Mouse (Mus musculus) forebrain, postnatal 0 days (tissue): ENCODE measurements around the gene Ncor2. TPM values are rescaled to one million over a fixed set of nuclear protein-coding genes. Genes with fewer than 3 reads are reported as not detected.

Source experiments
- ATAC-seq: fragments of 200-750 bp; cut with Nextera tagmentation; 2 replicates; pipeline ENCODE4 v1.8.0; 2017; ENCODE audit warnings: mild to moderate bottlenecking, moderate library complexity
- DNase-seq: peaks from one replicate; pipeline ENCODE4 v3.0.0-alpha.2; 2015
- H3K27ac ChIP-seq: fragments of 300-500 bp; sonication (generic); 2 replicates; pipeline ENCODE4 v1.5.1; 2014; ENCODE audit warnings: low read depth, mild to moderate bottlenecking, antibody characterized with exemption, low read length, moderate library complexity, mixed read lengths
- H3K27me3 ChIP-seq: fragments of 300-500 bp; sonication (generic); 2 replicates; pipeline ENCODE4 v1.6.1; 2014; ENCODE audit warnings: mild to moderate bottlenecking, low read length, mixed read lengths; ENCODE audit not compliant: insufficient read depth
- H3K36me3 ChIP-seq: fragments of 300-500 bp; sonication (generic); 2 replicates; pipeline ENCODE4 v1.6.1; 2014; ENCODE audit warnings: mild to moderate bottlenecking, moderate library complexity; ENCODE audit not compliant: insufficient read depth
- H3K4me1 ChIP-seq: fragments of 300-500 bp; sonication (generic); 2 replicates; pipeline ENCODE4 v1.6.1; 2014; ENCODE audit warnings: antibody characterized with exemption; ENCODE audit not compliant: insufficient read depth
- H3K4me2 ChIP-seq: fragments of 300-500 bp; sonication (generic); 2 replicates; pipeline ENCODE4 v1.6.1; 2014; ENCODE audit warnings: low read depth, mild to moderate bottlenecking, moderate library complexity
- H3K4me3 ChIP-seq: fragments of 300-500 bp; sonication (generic); 2 replicates; pipeline ENCODE4 v1.5.1; 2014; ENCODE audit warnings: low read depth, low read length, mixed read lengths
- H3K9ac ChIP-seq: fragments of 300-500 bp; sonication (generic); 2 replicates; pipeline ENCODE4 v1.6.1; 2014; ENCODE audit warnings: mild to moderate bottlenecking
- H3K9me3 ChIP-seq: fragments of 300-500 bp; sonication (generic); 2 replicates; pipeline ENCODE4 v1.6.1; 2016; ENCODE audit warnings: low read length
- CTCF ChIP-seq: sonication (generic); IDR thresholded peaks from 2 replicates; pipeline ENCODE4 v1.5.1; 2016; ENCODE audit warnings: antibody characterized with exemption, control low read depth, low read depth
- whole genome bisulfite sequencing: fragments of 180-500 bp; shearing (Covaris S2); extraction: QIAGEN DNeasy Blood & Tissue Kit; methylation state at CpG from one replicate; pipeline ENCODE4 v1.1.7; 2014; 5-methylcytosine and 5-hydroxymethylcytosine counted together
- polyA plus RNA-seq: library from polyadenylated mRNA; unstranded; fragments of >200 nt; fragmentation: Nextera tagmentation; extraction: Ambion mirVana; gene quantifications from 2 replicates; pipeline ENCODE4 v1.2.1, GENCODE M21; 2015
- total RNA-seq: library from RNA; depleted of rRNA; stranded (reverse); fragments of >200 nt; gene quantifications from 2 replicates; pipeline ENCODE4 v1.2.3, GENCODE M21; 2014

The Ncor2 gene
- total and polyA plus RNA-seq, 2 experiments from 2014 or later: 12.7 to 16.8 TPM

DNA sequence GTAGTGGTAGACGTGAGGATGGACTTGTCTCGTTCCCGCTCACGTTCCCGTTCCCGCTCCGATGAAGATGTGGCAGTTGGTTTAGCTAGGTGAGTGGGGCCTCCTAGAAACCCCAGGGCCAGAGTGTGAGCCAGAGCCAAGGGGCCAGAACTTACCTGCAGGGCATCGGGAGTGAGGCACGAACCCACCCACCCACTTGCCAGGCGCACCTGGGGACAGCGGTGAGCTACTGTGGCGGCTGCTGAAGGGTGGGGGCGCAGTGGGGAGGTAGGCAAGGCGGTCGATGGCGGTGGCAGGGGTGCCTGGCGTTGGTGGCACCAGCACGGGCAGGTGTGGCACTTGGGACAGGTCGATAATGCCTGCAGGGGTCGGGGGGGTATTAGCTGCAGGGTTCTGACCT is 150.1 kb downstream of the Ncor2 start:
- ATAC-seq: no peak
- TF ChIP-seq CTCF: no peak
- 98% methylated on average over 20 of the region's 20 CpGs for WGBS

DNA sequence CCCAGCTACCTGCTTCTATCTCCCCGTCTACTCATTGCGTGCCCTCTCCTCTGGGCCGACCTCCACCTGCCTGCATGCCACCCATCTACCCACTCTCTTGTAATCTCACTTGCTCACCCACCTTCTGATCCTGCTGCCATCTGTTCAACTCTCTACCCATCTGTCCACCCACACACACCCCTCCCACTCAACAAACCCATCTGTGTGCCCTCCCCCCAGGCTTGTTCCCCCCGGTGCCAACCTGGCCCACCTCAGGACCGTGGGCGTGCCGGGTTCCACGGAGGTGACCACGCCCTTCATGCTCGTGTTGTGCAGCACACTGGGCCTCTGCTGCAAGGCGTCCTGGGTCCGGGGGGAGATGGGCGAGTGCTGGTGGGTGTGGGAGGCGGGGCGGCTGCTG is 150.6 kb downstream of the Ncor2 start:
- no peak overlapping the region for H3K9ac ChIP-seq
- H3K27me3 ChIP-seq: no peaks in the 10 kb centered on the region
- WGBS: 85% methylated on average over 15 of the region's 15 CpGs
- TF ChIP-seq CTCF: no peak
- H3K4me2 ChIP-seq: no peak overlapping the region
- no peaks in the 10 kb centered on the region for H3K9me3 ChIP-seq
- peaks cover 93% of the 10 kb centered on the region for H3K36me3 ChIP-seq
- H3K4me3 ChIP-seq: no peak overlapping the region
- ATAC-seq: no peak
- no peak overlapping the region for H3K27ac ChIP-seq
- DNase-seq: no peak
- no peaks in the 10 kb centered on the region for H3K4me1 ChIP-seq

More for the DNA sequence above, 150.1 kb downstream of the Ncor2 start:
- Histone ChIP-seq H3K4me2 (no peak overlapping the region), H3K9ac (no peak overlapping the region), H3K4me1 (no peaks in the 10 kb centered on the region), H3K4me3 (no peak overlapping the region), H3K27me3 (no peaks in the 10 kb centered on the region), H3K9me3 (no peaks in the 10 kb centered on the region), H3K36me3 (peaks cover 92% of the 10 kb centered on the region), H3K27ac (no peak overlapping the region)
- no peak for DNase-seq

DNA sequence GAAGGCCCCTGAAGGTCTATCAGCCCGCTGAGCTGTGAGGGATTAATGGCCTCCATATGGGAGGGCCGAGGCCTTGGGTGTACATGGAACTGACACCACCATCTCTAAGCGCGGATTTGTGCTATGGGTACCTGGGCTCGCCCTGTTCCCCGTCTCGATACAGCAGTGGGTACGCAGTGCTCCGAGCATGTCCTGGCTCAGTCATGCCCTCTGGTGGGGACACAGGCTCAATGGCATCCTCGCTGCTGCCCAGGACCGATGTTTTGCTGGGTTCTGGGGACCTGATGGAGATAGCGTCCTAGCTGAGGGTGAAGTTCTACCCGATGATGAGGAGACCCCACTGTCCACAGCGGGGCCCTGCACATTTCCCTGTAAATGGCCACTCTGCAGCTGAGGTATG is 155.0 kb downstream of the Ncor2 start:
- Histone ChIP-seq H3K9me3 (no peaks in the 10 kb centered on the region), H3K4me1 (no peaks in the 10 kb centered on the region), H3K27me3 (no peaks in the 10 kb centered on the region), H3K27ac (no peak overlapping the region), H3K4me3 (no peak overlapping the region), H3K9ac (no peak overlapping the region), H3K4me2 (no peak overlapping the region), H3K36me3 (peaks cover 80% of the 10 kb centered on the region)
- WGBS: 77% methylated on average over 14 of the region's 14 CpGs
- TF ChIP-seq CTCF: peak; percentile 81
- ATAC-seq: peak; percentile 39; the same call in 1 of the 2 replicates
- peak; percentile 65 for DNase-seq

DNA sequence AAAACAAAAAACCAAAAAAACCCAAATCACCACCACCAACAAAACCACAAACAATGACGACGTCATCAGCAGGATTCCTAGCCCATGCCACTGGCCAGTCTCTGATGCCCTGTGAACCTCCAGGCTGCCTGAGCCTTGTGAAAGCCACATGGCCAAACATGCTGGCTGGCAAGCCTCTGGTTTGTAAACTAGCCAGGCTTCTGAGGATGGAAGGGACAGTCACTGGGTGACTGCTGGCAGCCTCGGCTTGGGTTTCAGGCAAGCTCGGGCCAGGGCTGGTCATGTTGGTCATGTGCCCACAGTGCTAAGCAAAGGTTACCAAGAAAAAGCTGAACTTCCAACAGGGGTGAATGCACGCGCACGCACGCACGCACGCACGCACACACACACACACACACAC is 157.7 kb downstream of the Ncor2 start:
- no peak overlapping the region for H3K27ac ChIP-seq
- peaks cover 81% of the 10 kb centered on the region for H3K36me3 ChIP-seq
- no peak overlapping the region for H3K9ac ChIP-seq

DNA sequence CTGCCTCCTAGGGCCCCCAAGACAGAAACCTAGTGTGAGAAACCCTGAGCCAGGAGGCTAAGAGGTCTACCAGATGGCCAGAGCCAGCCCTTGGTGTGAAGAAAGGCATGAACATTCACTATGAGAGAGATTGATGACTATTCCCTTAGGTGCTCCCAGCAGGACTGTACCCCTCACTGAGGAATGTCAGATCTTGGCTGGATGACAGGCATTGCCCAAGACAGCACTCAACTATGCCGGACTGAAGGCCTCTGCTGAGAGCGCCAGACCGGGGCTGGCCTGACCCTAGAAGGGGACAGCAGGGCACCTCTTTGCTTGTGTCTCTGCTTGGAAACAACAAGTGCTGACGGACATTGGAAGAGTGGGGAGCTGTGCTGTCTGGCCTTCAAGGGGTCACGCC is 159.9 kb downstream of the Ncor2 start:
- ATAC-seq (no peak), DNase-seq (no peak)
- H3K4me2 ChIP-seq: no peak overlapping the region
- TF ChIP-seq CTCF: no peak
- H3K36me3 ChIP-seq: peaks cover 65% of the 10 kb centered on the region
- H3K9ac ChIP-seq: no peak overlapping the region
- H3K27me3 ChIP-seq: no peaks in the 10 kb centered on the region
- no peak overlapping the region for H3K4me3 ChIP-seq
- WGBS: 83% methylated on average over 5 of the region's 5 CpGs
- H3K4me1 ChIP-seq: no peaks in the 10 kb centered on the region
- no peaks in the 10 kb centered on the region for H3K9me3 ChIP-seq
- H3K27ac ChIP-seq: no peak overlapping the region

More for the DNA sequence above, 157.7 kb downstream of the Ncor2 start:
- DNase-seq (no peak), ATAC-seq (peak; percentile 36)
- no peak for TF ChIP-seq CTCF
- no peak overlapping the region for H3K4me2 ChIP-seq
- H3K27me3 ChIP-seq: no peaks in the 10 kb centered on the region
- WGBS: 73% methylated on average over 11 of the region's 11 CpGs
- H3K4me1 ChIP-seq: no peaks in the 10 kb centered on the region
- no peak overlapping the region for H3K4me3 ChIP-seq
- no peaks in the 10 kb centered on the region for H3K9me3 ChIP-seq

DNA sequence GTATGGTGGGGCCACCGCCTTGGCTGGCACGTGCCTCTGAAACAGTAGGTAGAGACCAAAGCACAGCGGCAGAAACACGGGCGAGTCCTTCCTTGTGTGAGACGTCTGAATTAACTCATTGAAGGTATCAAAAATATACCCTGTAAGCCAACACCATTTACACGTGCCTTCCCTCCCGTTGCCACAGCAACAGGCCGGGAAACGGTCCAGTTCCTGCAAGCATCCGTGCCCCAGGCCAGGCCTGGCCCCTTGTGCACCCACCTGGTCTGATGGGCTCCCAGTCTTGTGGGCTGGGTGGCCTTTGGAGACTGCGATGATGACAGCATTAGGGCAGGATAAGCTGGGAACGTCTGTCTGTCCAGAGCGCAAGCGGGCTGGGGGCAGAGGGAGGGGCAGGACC is 161.7 kb downstream of the Ncor2 start:
- 43% methylated on average over 15 of the region's 15 CpGs for WGBS
- Histone ChIP-seq H3K4me3 (no peak overlapping the region), H3K4me1 (peaks cover 3% of the 10 kb centered on the region; the same call in 1 of the 2 replicates), H3K36me3 (peaks cover 51% of the 10 kb centered on the region), H3K9me3 (no peaks in the 10 kb centered on the region), H3K27ac (no peak overlapping the region), H3K4me2 (no peak overlapping the region), H3K27me3 (no peaks in the 10 kb centered on the region), H3K9ac (no peak overlapping the region)
- TF ChIP-seq CTCF: no peak
- DNase-seq: peak; percentile 57
- peak; percentile 27; the same call in 1 of the 2 replicates for ATAC-seq

DNA sequence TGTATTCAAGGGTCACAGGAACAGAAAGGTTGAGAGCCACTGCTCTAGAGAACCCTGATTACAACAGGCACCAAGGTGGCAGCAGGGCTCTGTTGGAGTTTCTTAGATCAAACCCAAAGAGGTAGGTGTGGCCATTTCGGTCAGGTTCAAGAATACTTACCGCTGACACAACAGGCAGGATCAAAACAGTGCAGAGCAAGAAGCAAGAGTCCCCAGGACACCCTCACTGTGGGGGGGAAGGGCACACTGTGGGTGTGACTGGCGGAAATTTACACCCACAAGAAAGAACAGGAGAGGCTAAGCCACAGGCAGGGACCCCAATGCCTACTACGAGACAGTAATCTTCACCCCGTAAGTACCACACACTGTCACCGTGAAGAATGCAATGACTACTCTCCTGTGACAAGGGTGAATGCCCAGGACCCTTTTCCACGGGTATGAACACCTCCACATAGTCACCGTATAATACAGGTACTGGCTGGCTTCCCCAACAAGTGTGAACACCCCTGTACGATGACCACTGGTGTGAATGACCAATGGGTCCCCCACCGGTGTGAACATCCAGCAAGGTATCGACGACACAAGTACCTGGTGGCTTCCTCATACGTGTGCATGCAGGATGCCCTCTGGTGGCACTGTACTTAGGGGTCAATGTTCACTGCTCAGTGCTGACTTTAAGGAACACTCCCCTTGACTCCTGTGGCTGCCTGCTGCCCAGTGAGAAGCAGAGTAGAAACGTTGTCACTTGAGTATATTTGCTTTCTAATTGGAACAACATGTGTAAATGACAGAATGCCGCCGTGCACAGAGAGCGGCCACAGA is 162.4 kb downstream of the Ncor2 start:
- Histone ChIP-seq H3K4me3 (no peak overlapping the region), H3K9ac (no peak overlapping the region), H3K36me3 (peaks cover 45% of the 10 kb centered on the region), H3K4me2 (no peak overlapping the region), H3K4me1 (peaks cover 3% of the 10 kb centered on the region; the same call in 1 of the 2 replicates), H3K27ac (no peak overlapping the region), H3K27me3 (no peaks in the 10 kb centered on the region), H3K9me3 (no peaks in the 10 kb centered on the region)
- WGBS: 79% methylated on average over 17 of the region's 17 CpGs
- ATAC-seq (no peak), DNase-seq (peak; percentile 27)
- TF ChIP-seq CTCF: peak; percentile 44
